Mouse (Mus musculus) myocyte (in vitro differentiated cells): ENCODE data around the gene Serac1.

Experiments
- CEBPB ChIP-seq: IDR thresholded peaks from 2 replicates; pipeline ENCODE4 v1.6.1; 2011; ENCODE audit warnings: mild to moderate bottlenecking, moderate library complexity; ENCODE audit not compliant: poor library complexity, insufficient read depth, severe bottlenecking
- E2F4 ChIP-seq: IDR thresholded peaks from one replicate; pipeline ENCODE4 v1.6.1; 2011; ENCODE audit warnings: mild to moderate bottlenecking, control low read depth, moderate library complexity; ENCODE audit not compliant: insufficient read depth
- MAX ChIP-seq: IDR thresholded peaks from one replicate; pipeline ENCODE4 v1.6.1; 2011; ENCODE audit warnings: low read depth, mild to moderate bottlenecking, control low read depth
- MYOD1 ChIP-seq, 3 experiments: IDR thresholded peaks; one replicate each; pipeline ENCODE4 v1.6.1; 2011; ENCODE audit warnings: control low read depth in 2 of 3, low read depth in 2 of 3, mild to moderate bottlenecking in 2 of 3, moderate library complexity in 1 of 3; ENCODE audit not compliant: insufficient read length in 2 of 3, control insufficient read depth in 1 of 3
- MYOG ChIP-seq, 3 experiments: IDR thresholded peaks; one replicate each; pipeline ENCODE4 v1.6.1; 2011; ENCODE audit warnings: control low read depth in 2 of 3, low read depth in 2 of 3, mild to moderate bottlenecking in 2 of 3; ENCODE audit not compliant: insufficient read length in 2 of 3, control insufficient read depth in 1 of 3, insufficient read depth in 1 of 3
- POLR2A ChIP-seq: IDR thresholded peaks from one replicate; pipeline ENCODE4 v1.6.1; 2011; ENCODE audit warnings: low read depth, mild to moderate bottlenecking, control low read depth, moderate library complexity; ENCODE audit not compliant: insufficient read length
- POLR2AphosphoS2 ChIP-seq: IDR thresholded peaks from one replicate; pipeline ENCODE4 v1.6.1; 2011; ENCODE audit warnings: low read depth, control low read depth; ENCODE audit not compliant: insufficient read length
- REST ChIP-seq: IDR thresholded peaks from one replicate; pipeline ENCODE4 v1.6.1; 2011; ENCODE audit warnings: mild to moderate bottlenecking, control low read depth, moderate library complexity; ENCODE audit not compliant: insufficient read depth, insufficient read length
- SRF ChIP-seq: IDR thresholded peaks from one replicate; pipeline ENCODE4 v1.6.1; 2011; ENCODE audit warnings: low read depth; ENCODE audit not compliant: control insufficient read depth, insufficient read length
- TCF12 ChIP-seq: IDR thresholded peaks from one replicate; pipeline ENCODE4 v1.6.1; 2011; ENCODE audit warnings: mild to moderate bottlenecking, control low read depth; ENCODE audit not compliant: poor library complexity, insufficient read depth, severe bottlenecking
- TCF3 ChIP-seq: IDR thresholded peaks from one replicate; pipeline ENCODE4 v1.6.1; 2011; ENCODE audit warnings: low read depth, control low read depth; ENCODE audit not compliant: insufficient read length
- USF1 ChIP-seq: IDR thresholded peaks from one replicate; pipeline ENCODE4 v1.6.1; 2011; ENCODE audit warnings: low read depth, mild to moderate bottlenecking, control low read depth, moderate library complexity

- TF ChIP-seq POLR2A (no peak), CEBPB (no peak), TCF12 (no peak), MYOD1 (IDR thresholded peaks at IDR 0.05; ENCODE audit: control insufficient read depth in 1 of 3, insufficient read length in 2 of 3, low read depth in 2 of 3) (no peak), USF1 (no peak), REST (no peak), POLR2AphosphoS2 (no peak), SRF (no peak), MYOG (IDR thresholded peaks at IDR 0.05; ENCODE audit: control insufficient read depth in 1 of 3, insufficient read depth in 1 of 3, insufficient read length in 2 of 3, low read depth in 2 of 3) (no peak), MAX (no peak), E2F4 (no peak), TCF3 (no peak)
Observed at GRCm38 (mm10) chr17:6115085-6115484, 35.5 kb upstream of the Serac1 start.
